Mouse (Mus musculus) heart, postnatal 10 days (tissue): ENCODE measurements at regions not wholly inside any gene's neighbourhood (a gene's known extent, or its start where the extent isn't known, plus 50 kb on each side); places are given as distances from the start of the nearest gene placed in this dataset.
"Not testable (repeated sequence)": the region's sequence is repeated elsewhere in the genome, so short reads cannot be mapped to it uniquely, and the experiment has no call there.

Experiments used
- DNase-seq, 2 experiments: peaks; one replicate each; pipeline ENCODE4 v3.0.0; 2021
- intact Hi-C: fragments of 180-260 bp; cut with DNase I; formaldehyde crosslinking; loops from one replicate; pipeline ENCODE4 v1.15.1; 2025

GRCm38 (mm10) chr11:71285193-71285592 is 54.7 kb upstream of the Nlrp1b start:
- DNase-seq, result no peak
- intact Hi-C loops, result no loop called here

- intact Hi-C loops, result loop anchor here (1.0 kb wide), 1 partner anchor 136 kb away; no protein-coding TSS in a partner anchor
- DNase-seq, result not testable (repeated sequence)
These were observed 57.7 kb upstream of the Nlrp1b start for GRCm38 (mm10) chr11:71288243-71288642.

GRCm38 (mm10) chr11:71289490-71289889 is 59.0 kb upstream of the Nlrp1b start:
- intact Hi-C loops, result no loop called here
- DNase-seq, result no peak

GRCm38 (mm10) chr11:71299479-71299878 is 68.9 kb upstream of the Nlrp1b start:
- no peak for DNase-seq
- intact Hi-C loops, result no loop called here

GRCm38 (mm10) chr11:71323439-71323838 is 92.9 kb upstream of the Nlrp1b start:
- DNase-seq, result no peak
- intact Hi-C loops, result loop anchor here (5.0 to 10.0 kb wide), 2 partner anchors 99 to 336 kb away; no protein-coding TSS in a partner anchor

- intact Hi-C loops, result loop anchor here (2.0 to 5.0 kb wide), 3 partner anchors 511 to 700 kb away; partner anchors contain the start of gene Aipl1
- DNase-seq, result no peak
These were observed 106.9 kb upstream of the Nlrp1b start for GRCm38 (mm10) chr11:71337428-71337827.

GRCm38 (mm10) chr11:71346024-71346423 is 115.5 kb upstream of the Nlrp1b start:
- intact Hi-C loops, result loop anchor here (5.0 kb wide), 1 partner anchor 326 kb away; no protein-coding TSS in a partner anchor
- DNase-seq, result peak; percentile 7 to 12

GRCm38 (mm10) chr11:71357089-71357488 is 126.6 kb upstream of the Nlrp1b start:
- DNase-seq, result no peak
- intact Hi-C loops, result no loop called here

GRCm38 (mm10) chr11:71360856-71361255 is 130.3 kb upstream of the Nlrp1b start:
- DNase-seq, result no peak
- intact Hi-C loops, result no loop called here

- intact Hi-C loops, result no loop called here
- DNase-seq, result no peak
These were observed 141.3 kb upstream of the Nlrp1b start for GRCm38 (mm10) chr11:71371871-71372270.

GRCm38 (mm10) chr11:71375132-71375531 is 144.6 kb upstream of the Nlrp1b start:
- no peak for DNase-seq
- intact Hi-C loops, result no loop called here

- DNase-seq, result no peak
- intact Hi-C loops, result no loop called here
These were observed 157.9 kb upstream of the Nlrp1b start for GRCm38 (mm10) chr11:71388411-71388810.

- intact Hi-C loops, result no loop called here
- peak; percentile 11 to 36 for DNase-seq
These were observed 159.1 kb upstream of the Nlrp1b start for GRCm38 (mm10) chr11:71389659-71390058.

GRCm38 (mm10) chr11:71390151-71390550 is 159.6 kb upstream of the Nlrp1b start:
- intact Hi-C loops, result no loop called here
- DNase-seq, result no peak

GRCm38 (mm10) chr11:71390616-71391015 is 160.1 kb upstream of the Nlrp1b start:
- no peak for DNase-seq
- intact Hi-C loops, result no loop called here

- DNase-seq, result no peak
- intact Hi-C loops, result no loop called here
These were observed 162.9 kb upstream of the Nlrp1b start for GRCm38 (mm10) chr11:71393406-71393805.

GRCm38 (mm10) chr11:71395023-71395422 is 164.5 kb upstream of the Nlrp1b start:
- DNase-seq, result no peak
- intact Hi-C loops, result no loop called here

- intact Hi-C loops, result no loop called here
- no peak for DNase-seq
These were observed 165.1 kb upstream of the Nlrp1b start for GRCm38 (mm10) chr11:71395631-71396030.

- DNase-seq, result no peak
- intact Hi-C loops, result no loop called here
These were observed 169.8 kb upstream of the Nlrp1b start for GRCm38 (mm10) chr11:71400351-71400750.

- intact Hi-C loops, result no loop called here
- no peak for DNase-seq
These were observed 171.1 kb upstream of the Nlrp1b start for GRCm38 (mm10) chr11:71401411-71402276.

GRCm38 (mm10) chr11:71404361-71404760 is 173.8 kb upstream of the Nlrp1b start:
- intact Hi-C loops, result no loop called here
- no peak for DNase-seq

GRCm38 (mm10) chr11:71407043-71407442 is 176.5 kb upstream of the Nlrp1b start:
- intact Hi-C loops, result no loop called here
- DNase-seq, result no peak
